Mouse (Mus musculus): ENCODE results near the gene Zfp11.
A peak's percentile ranks its signal among the peaks of the same experiment; 100 is the strongest.

Zfp11 gene

DNA sequence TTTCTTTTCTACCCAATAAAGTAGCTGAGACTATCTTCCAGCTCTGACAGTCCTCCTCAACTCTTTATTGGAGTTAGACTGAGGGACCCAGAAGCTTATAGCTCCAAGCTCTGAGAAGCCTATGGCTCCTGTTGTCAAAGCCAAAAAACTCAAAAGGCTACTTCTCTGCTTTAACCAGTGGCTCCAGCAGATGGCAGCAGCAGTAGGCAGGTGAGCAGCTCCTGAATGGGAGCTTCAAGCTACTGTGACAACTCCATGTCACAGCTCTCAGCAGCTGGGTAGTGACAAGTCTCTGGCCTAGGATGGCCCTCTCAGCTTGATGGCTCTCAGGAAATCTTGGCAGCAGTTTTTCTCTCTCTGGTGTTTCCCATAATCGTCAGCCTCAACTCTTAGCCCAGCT lies 58.8 kb downstream of the Zfp11 start:
- peak in 1 of 2 experiments; percentile 53 for DNase-seq (ENCODE audit: low spot score in 2 of 2)

DNA sequence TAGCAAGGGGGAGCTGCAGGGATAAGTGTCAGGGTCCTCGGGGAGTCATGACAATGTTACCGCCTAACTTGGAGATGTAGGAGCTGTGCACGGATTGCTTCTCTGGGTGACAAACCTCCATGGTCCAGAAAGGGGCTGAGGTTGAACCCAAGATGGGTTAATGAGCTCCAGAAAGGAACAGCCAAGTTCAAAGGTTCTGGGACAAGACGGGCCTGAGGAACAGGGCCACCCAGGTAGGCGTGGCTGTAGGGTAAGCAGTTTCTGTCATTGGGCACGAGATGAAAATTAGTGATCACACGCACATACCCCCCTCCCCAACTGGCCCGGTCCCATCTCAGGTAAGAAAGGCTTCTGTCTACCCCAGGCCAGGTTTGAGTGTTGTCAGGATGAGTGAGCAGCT lies 62.4 kb downstream of the Zfp11 start:
- DNase-seq (ENCODE audit: low spot score in 2 of 2) = no peak
